Mouse (Mus musculus) intestine, embryonic 15.5 days (tissue): ENCODE measurements around the gene Stxbp4. TPM values are rescaled to one million over a fixed set of nuclear protein-coding genes. Genes with fewer than 3 reads are reported as not detected.

ENCODE experiments used
- ATAC-seq: fragments of 200-750 bp; cut with Nextera tagmentation; 2 replicates; pipeline ENCODE4 v1.8.0; 2017; ENCODE audit warnings: moderate TSS enrichment, moderate library complexity
- H3K27ac ChIP-seq: fragments of 300-500 bp; sonication (generic); 2 replicates; pipeline ENCODE4 v1.5.1; 2015; ENCODE audit warnings: mild to moderate bottlenecking, inconsistent platforms
- H3K27me3 ChIP-seq: fragments of 300-500 bp; sonication (generic); replicated peaks from 2 replicates; pipeline ENCODE4 v1.6.1; 2015; ENCODE audit warnings: inconsistent platforms
- H3K36me3 ChIP-seq: fragments of 300-500 bp; sonication (generic); 2 replicates; pipeline ENCODE4 v1.6.1; 2015; ENCODE audit warnings: inconsistent platforms
- H3K4me1 ChIP-seq: fragments of 300-500 bp; sonication (generic); replicated peaks from 2 replicates; pipeline ENCODE4 v1.6.1; 2015; ENCODE audit warnings: inconsistent platforms
- H3K4me2 ChIP-seq: fragments of 300-500 bp; sonication (generic); replicated peaks from 2 replicates; pipeline ENCODE4 v1.6.1; 2015; ENCODE audit warnings: mild to moderate bottlenecking, inconsistent platforms
- H3K4me3 ChIP-seq: fragments of 300-500 bp; sonication (generic); replicated peaks from 2 replicates; pipeline ENCODE4 v1.5.1; 2015; ENCODE audit warnings: inconsistent platforms
- H3K9ac ChIP-seq: fragments of 300-500 bp; sonication (generic); 2 replicates; pipeline ENCODE4 v1.6.1; 2015; ENCODE audit warnings: inconsistent platforms
- H3K9me3 ChIP-seq: fragments of 300-500 bp; sonication (generic); 2 replicates; pipeline ENCODE4 v1.6.1; 2016; ENCODE audit warnings: inconsistent platforms
- WGBS: fragments of 180-500 bp; shearing (Covaris S2); methylation state at CpG from one replicate; pipeline ENCODE4 v1.1.7; 2015; 5-methylcytosine and 5-hydroxymethylcytosine counted together
- polyA plus RNA-seq: library from polyadenylated mRNA; unstranded; fragments of >200 nt; fragmentation: Nextera tagmentation; extraction: Ambion mirVana; gene quantifications from 2 replicates; pipeline ENCODE4 v1.2.1, GENCODE M21; 2015

Stxbp4 gene
- 13.5 and 15.3 TPM in 2 replicates for polyA plus RNA-seq

- Histone ChIP-seq H3K27me3 (no peaks in the 10 kb centered on the region), H3K27ac (peak within 1 kb of the TSS; percentile 90), H3K4me3 (peak within 1 kb of the TSS; percentile 99), H3K9ac (peak within 1 kb of the TSS; percentile 97), H3K4me1 (no peaks in the 10 kb centered on the region), H3K4me2 (peak within 1 kb of the TSS; percentile 67), H3K36me3 (no peaks in the 10 kb centered on the region), H3K9me3 (no peaks in the 10 kb centered on the region)
- under 1% methylated on average over 48 of the region's 48 CpGs for WGBS
- ATAC-seq: peak; percentile 98
Observed at GRCm38 (mm10) chr11:90637440-90638311, at the start of gene Stxbp4, which contains the start of gene Cox11. Gene Stxbp4, minus strand, starts transcription at chr11:90638084. Gene Cox11, plus strand, starts transcription at chr11:90638173.

DNA sequence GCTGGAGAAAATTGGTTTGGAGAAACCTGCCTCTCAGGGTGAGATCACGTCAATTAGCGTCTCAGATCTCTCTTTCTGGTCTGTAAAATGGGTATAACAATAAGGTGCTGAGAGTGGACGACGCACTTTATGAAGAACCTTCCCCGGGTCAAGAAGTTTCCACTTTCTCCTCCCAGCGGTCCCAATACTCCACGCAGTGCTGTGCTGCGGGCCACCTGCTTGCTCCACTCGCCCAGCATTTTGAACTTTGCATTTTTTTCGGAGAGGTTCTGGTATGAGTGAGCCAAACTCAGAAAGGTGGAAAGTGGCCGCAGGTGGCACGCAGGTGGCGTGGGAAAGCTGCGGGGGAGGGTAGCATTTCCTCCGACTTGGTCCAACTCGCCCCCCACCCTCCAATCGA, 49.2 kb upstream of the Stxbp4 start:
- peak overlapping the region; percentile 64 for H3K4me3 ChIP-seq
- peak overlapping the region; percentile 27; the same call in 1 of the 2 replicates for H3K27ac ChIP-seq
- 1% methylated on average over 17 of the region's 17 CpGs for WGBS
- H3K4me1 ChIP-seq: 0 out of 2 replicates have a peak, but pooled peaks cover 5% of the 10 kb centered on the region
- no peaks in the 10 kb centered on the region for H3K9me3 ChIP-seq
- H3K9ac ChIP-seq: peak overlapping the region; percentile 66
- H3K4me2 ChIP-seq: peak overlapping the region; percentile 84
- 0 out of 2 replicates have a peak, but pooled peaks cover 3% of the 10 kb centered on the region for H3K36me3 ChIP-seq
- no peaks in the 10 kb centered on the region for H3K27me3 ChIP-seq
- peak; percentile 70 for ATAC-seq

- no peak overlapping the region for H3K27ac ChIP-seq
Observed at GRCm38 (mm10) chr11:90686287-90687025, 48.6 kb upstream of the Stxbp4 start.

DNA sequence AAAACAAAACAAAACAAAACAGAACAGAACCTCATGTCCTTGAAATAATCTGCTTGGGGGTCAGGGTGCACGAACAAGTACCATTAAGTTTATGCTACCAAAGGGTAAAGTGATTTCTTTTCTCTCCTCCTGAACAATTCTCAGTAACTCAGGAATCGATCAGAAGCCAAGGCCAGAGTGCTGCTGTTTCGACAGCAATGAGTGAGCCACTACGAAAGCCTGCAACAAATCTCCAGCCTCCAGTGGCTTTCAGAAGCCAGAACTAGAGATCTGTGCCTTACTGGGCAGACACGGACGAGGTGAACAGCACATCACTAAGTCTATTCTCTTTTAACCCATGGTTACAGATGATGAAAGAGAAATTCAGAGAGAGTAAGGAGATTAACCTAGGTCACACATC, 47.3 kb upstream of the Stxbp4 start:
- no peak overlapping the region for H3K27ac ChIP-seq
- H3K36me3 ChIP-seq: 0 out of 2 replicates have a peak, but pooled peaks cover 3% of the 10 kb centered on the region
- ATAC-seq: no peak
- no peak overlapping the region for H3K4me2 ChIP-seq
- no peaks in the 10 kb centered on the region for H3K9me3 ChIP-seq
- 0 out of 2 replicates have a peak, but pooled peaks cover 5% of the 10 kb centered on the region for H3K4me1 ChIP-seq
- no peaks in the 10 kb centered on the region for H3K27me3 ChIP-seq
- WGBS: 83% methylated on average over 6 of the region's 6 CpGs
- no peak overlapping the region for H3K9ac ChIP-seq
- H3K4me3 ChIP-seq: no peak overlapping the region

More at GRCm38 (mm10) chr11:90686287-90687025, 48.6 kb upstream of the Stxbp4 start:
- no peaks in the 10 kb centered on the region for H3K9me3 ChIP-seq
- no peaks in the 10 kb centered on the region for H3K27me3 ChIP-seq
- WGBS: 66% methylated on average over 13 of the region's 13 CpGs
- peak overlapping the region; percentile 66 for H3K9ac ChIP-seq
- H3K36me3 ChIP-seq: 0 out of 2 replicates have a peak, but pooled peaks cover 3% of the 10 kb centered on the region
- H3K4me1 ChIP-seq: 0 out of 2 replicates have a peak, but pooled peaks cover 5% of the 10 kb centered on the region
- H3K4me3 ChIP-seq: peak overlapping the region; percentile 64
- peak overlapping the region; percentile 84 for H3K4me2 ChIP-seq
- peak; percentile 62 for ATAC-seq

GRCm38 (mm10) chr11:90684765-90685164, 46.9 kb upstream of the Stxbp4 start:
- Histone ChIP-seq H3K9ac (no peak overlapping the region), H3K36me3 (0 out of 2 replicates have a peak, but pooled peaks cover 3% of the 10 kb centered on the region), H3K27me3 (no peaks in the 10 kb centered on the region), H3K4me1 (0 out of 2 replicates have a peak, but pooled peaks cover 5% of the 10 kb centered on the region), H3K4me3 (no peak overlapping the region), H3K27ac (no peak overlapping the region), H3K9me3 (no peaks in the 10 kb centered on the region), H3K4me2 (no peak overlapping the region)
- 67% methylated on average over 6 of the region's 6 CpGs for WGBS
- no peak for ATAC-seq

DNA sequence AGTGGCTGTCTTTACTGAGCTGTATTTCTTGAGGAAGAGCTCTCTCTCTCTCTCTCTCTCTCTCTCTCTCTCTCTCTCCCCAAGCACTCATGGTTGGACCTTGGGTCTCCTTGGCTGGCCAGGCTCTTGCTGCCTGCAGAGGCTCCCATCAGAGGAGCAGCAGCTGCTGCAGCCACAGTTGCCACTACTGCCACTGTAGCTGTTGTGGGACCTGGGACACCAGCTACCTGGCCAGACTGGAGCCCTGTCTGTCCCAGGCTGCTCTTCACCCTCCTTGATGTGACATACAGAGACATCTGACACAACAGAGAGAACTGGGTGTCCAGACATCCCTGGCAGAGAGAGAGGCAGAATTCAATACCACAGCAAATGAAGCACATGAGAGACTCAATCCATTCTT, 43.3 kb upstream of the Stxbp4 start:
- Histone ChIP-seq H3K27me3 (no peaks in the 10 kb centered on the region), H3K27ac (no peak overlapping the region), H3K4me1 (no peaks in the 10 kb centered on the region), H3K4me2 (no peak overlapping the region), H3K9me3 (no peaks in the 10 kb centered on the region), H3K9ac (no peak overlapping the region), H3K4me3 (no peak overlapping the region), H3K36me3 (0 out of 2 replicates have a peak, but pooled peaks cover 3% of the 10 kb centered on the region)
- no peak for ATAC-seq

- H3K27ac ChIP-seq: no peak overlapping the region
- WGBS: 67% methylated on average over 5 of the region's 5 CpGs
- H3K36me3 ChIP-seq: no peaks in the 10 kb centered on the region
- H3K4me2 ChIP-seq: no peak overlapping the region
- no peak overlapping the region for H3K9ac ChIP-seq
- ATAC-seq: peak; percentile 87
- no peaks in the 10 kb centered on the region for H3K9me3 ChIP-seq
- H3K4me1 ChIP-seq: no peaks in the 10 kb centered on the region
- H3K4me3 ChIP-seq: no peak overlapping the region
- no peaks in the 10 kb centered on the region for H3K27me3 ChIP-seq
Observed at GRCm38 (mm10) chr11:90678582-90678981, 40.7 kb upstream of the Stxbp4 start.

DNA sequence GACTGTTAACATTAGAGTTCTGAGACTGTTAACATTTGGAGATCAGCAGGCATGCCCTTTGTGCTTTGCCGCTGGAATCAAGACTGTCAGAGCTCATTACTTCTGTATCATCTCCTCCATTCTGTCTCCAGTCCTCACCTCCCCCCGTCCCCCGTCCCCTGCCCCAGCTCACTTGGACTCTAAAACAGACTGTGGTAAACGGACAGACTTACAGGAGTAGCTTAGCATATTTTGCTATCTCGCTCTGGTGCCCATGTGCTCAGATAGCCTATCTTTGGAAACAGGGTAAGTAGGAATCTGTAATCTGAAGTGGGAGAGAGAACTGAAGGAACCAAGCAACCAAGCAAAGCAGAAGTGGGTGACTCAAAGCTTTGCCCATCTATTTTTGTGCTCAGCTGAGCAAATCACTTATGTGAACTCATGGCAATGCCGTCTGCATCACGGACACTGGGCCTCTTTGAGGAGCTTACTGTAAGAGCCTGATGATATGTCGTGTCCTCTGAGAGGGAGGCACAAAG, 39.9 kb upstream of the Stxbp4 start:
- H3K9me3 ChIP-seq: no peaks in the 10 kb centered on the region
- no peak overlapping the region for H3K9ac ChIP-seq
- H3K4me1 ChIP-seq: no peaks in the 10 kb centered on the region
- 78% methylated on average over 8 of the region's 8 CpGs for WGBS
- peak; percentile 21; the same call in 1 of the 2 replicates for ATAC-seq
- no peak overlapping the region for H3K4me2 ChIP-seq
- H3K27me3 ChIP-seq: no peaks in the 10 kb centered on the region
- no peaks in the 10 kb centered on the region for H3K36me3 ChIP-seq
- no peak overlapping the region for H3K27ac ChIP-seq
- no peak overlapping the region for H3K4me3 ChIP-seq

GRCm38 (mm10) chr11:90677027-90677426, 39.1 kb upstream of the Stxbp4 start:
- Histone ChIP-seq H3K27me3 (no peaks in the 10 kb centered on the region), H3K4me1 (no peaks in the 10 kb centered on the region), H3K9me3 (no peaks in the 10 kb centered on the region), H3K4me3 (no peak overlapping the region), H3K27ac (no peak overlapping the region), H3K4me2 (no peak overlapping the region), H3K36me3 (no peaks in the 10 kb centered on the region), H3K9ac (no peak overlapping the region)
- WGBS: 90% methylated on average over 7 of the region's 7 CpGs
- ATAC-seq: no peak

DNA sequence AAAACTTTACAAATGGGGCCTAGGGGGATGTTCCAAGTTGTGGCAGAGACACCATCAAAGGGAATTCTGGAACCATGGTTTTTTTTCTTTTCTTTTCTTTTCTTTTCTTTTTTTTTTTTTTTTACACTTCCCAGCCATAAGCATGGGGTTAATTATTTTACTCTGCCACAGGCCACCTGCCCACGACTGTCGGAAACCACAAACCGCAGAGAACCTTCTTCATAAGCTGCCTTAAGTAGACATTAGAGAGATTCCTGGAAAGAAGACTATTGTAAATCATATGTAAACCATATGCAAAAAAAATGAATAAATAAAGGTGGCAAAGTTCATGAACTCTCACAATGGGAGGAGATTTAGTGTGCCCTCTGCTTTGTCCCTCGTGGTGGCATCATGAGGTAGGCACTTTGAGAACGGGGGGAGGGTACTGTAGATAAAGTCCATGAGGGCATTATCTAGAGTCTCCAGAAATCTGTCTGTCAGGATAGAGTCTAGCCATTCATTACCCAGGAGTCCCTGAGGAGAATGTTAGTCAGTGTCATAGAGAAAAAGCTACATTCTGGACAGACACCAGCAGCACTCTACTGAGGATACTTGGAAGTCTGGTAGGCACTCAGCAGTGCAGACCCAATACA, 37.7 kb upstream of the Stxbp4 start:
- WGBS: 77% methylated on average over 5 of the region's 5 CpGs
- no peak for ATAC-seq
- Histone ChIP-seq H3K27ac (no peak overlapping the region), H3K4me2 (no peak overlapping the region), H3K4me1 (no peaks in the 10 kb centered on the region), H3K36me3 (no peaks in the 10 kb centered on the region), H3K9ac (no peak overlapping the region), H3K4me3 (no peak overlapping the region), H3K27me3 (no peaks in the 10 kb centered on the region), H3K9me3 (no peaks in the 10 kb centered on the region)

DNA sequence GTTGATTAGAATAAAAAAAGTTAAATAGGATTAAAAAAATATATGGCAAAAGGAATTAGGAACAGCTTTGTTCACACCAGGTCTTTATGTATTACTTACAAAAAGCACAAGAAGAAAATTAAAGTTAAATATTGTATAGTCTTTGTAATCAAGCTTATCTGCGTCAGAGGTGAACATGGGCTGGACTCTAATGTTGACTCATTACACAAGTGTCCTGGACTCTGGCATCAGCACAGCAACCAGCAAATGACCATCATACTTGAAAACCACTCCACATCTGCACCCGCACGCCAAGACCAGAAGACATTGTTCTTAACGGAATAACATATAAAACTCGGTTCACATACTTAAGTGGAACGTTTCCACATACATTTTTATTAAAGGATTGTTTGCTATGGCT, 29.4 kb upstream of the Stxbp4 start:
- no peak overlapping the region for H3K27ac ChIP-seq
- H3K4me2 ChIP-seq: no peak overlapping the region
- no peak for ATAC-seq
- H3K9ac ChIP-seq: no peak overlapping the region
- H3K27me3 ChIP-seq: no peaks in the 10 kb centered on the region
- H3K4me3 ChIP-seq: no peak overlapping the region
- H3K36me3 ChIP-seq: no peaks in the 10 kb centered on the region
- H3K4me1 ChIP-seq: peaks cover 34% of the 10 kb centered on the region
- no peaks in the 10 kb centered on the region for H3K9me3 ChIP-seq
- WGBS: 85% methylated on average over 6 of the region's 6 CpGs
